Mouse (Mus musculus): ENCODE data around the gene Gm3435. TPM values are rescaled to one million over a fixed set of nuclear protein-coding genes. Genes with fewer than 3 reads are reported as not detected.
"Not testable (repeated sequence)": the region's sequence is repeated elsewhere in the genome, so short reads cannot be mapped to it uniquely, and the experiment has no call there.

The Gm3435 gene
- polyA plus RNA-seq (2015; fragmentation: Nextera tagmentation; extraction: Ambion mirVana), result 7.4 and 7.6 TPM in 2 replicates

GRCm38 (mm10) chr17:15009706-15010413 lies at the start of gene Gm3435:
Gm3435 (plus strand) TSS chr17:15010176.
- H3K36me3 ChIP-seq; H3K4me3 ChIP-seq (replicated peaks); H3K27me3 ChIP-seq (replicated peaks); H3K4me2 ChIP-seq (replicated peaks); H3K9ac ChIP-seq; H3K27ac ChIP-seq; H3K4me1 ChIP-seq (replicated peaks); H3K9me3 ChIP-seq: not testable (repeated sequence)
- no CpG with 5 or more reads among the region's 60 CpGs for WGBS
- ATAC-seq, result peak; percentile 99

GRCm38 (mm10) chr17:14960520-14960919 lies 49.5 kb upstream of the Gm3435 start:
- Histone ChIP-seq H3K36me3 (no peaks in the 10 kb centered on the region), H3K27ac (no peak overlapping the region), H3K4me2 (replicated peaks) (peak overlapping the region; percentile 84), H3K9ac (peak overlapping the region; percentile 85), H3K4me1 (replicated peaks) (peaks cover 3% of the 10 kb centered on the region), H3K4me3 (replicated peaks) (peak overlapping the region; percentile 79), H3K27me3 (replicated peaks) (no peaks in the 10 kb centered on the region), H3K9me3 (no peaks in the 10 kb centered on the region)
- peak; percentile 40 for ATAC-seq
- WGBS, result 0% methylated on average over 22 of the region's 23 CpGs

GRCm38 (mm10) chr17:14960951-14961556 lies 48.9 kb upstream of the Gm3435 start, which contains the start of gene Phf10:
Phf10 (minus strand) TSS chr17:14961273.
- H3K27me3 ChIP-seq (replicated peaks); H3K9me3 ChIP-seq; H3K4me1 ChIP-seq (replicated peaks); H3K36me3 ChIP-seq: not testable (repeated sequence)
- Histone ChIP-seq H3K9ac (peak within 1 kb of the TSS; percentile 85), H3K4me3 (replicated peaks) (peak within 1 kb of the TSS; percentile 79), H3K27ac (peak within 1 kb of the TSS; percentile 44; the same call in 1 of the 2 replicates), H3K4me2 (replicated peaks) (peak within 1 kb of the TSS; percentile 84)
- ATAC-seq, result peak; percentile 92
- under 1% methylated on average over 55 of the region's 100 CpGs for WGBS

- not testable (repeated sequence) for H3K27me3 ChIP-seq (replicated peaks); H3K4me3 ChIP-seq (replicated peaks); H3K4me1 ChIP-seq (replicated peaks); H3K9ac ChIP-seq; H3K27ac ChIP-seq; H3K36me3 ChIP-seq; H3K4me2 ChIP-seq (replicated peaks); H3K9me3 ChIP-seq
- ATAC-seq, result peak; percentile 89
- WGBS, result no CpG with 5 or more reads among the region's 44 CpGs
These were observed 48.3 kb upstream of the Gm3435 start for GRCm38 (mm10) chr17:14961557-14962154.

GRCm38 (mm10) chr17:14968373-14968913 lies 41.5 kb upstream of the Gm3435 start:
- H3K4me3 ChIP-seq (replicated peaks); H3K27ac ChIP-seq; H3K27me3 ChIP-seq (replicated peaks); H3K9ac ChIP-seq; H3K36me3 ChIP-seq; H3K9me3 ChIP-seq; ATAC-seq; H3K4me1 ChIP-seq (replicated peaks); H3K4me2 ChIP-seq (replicated peaks): not testable (repeated sequence)
- no CpG with 5 or more reads among the region's 6 CpGs for WGBS

GRCm38 (mm10) chr17:14977718-14978361 lies 32.1 kb upstream of the Gm3435 start:
- ATAC-seq, result peak; percentile 48
- H3K9ac ChIP-seq; H3K27ac ChIP-seq; H3K4me1 ChIP-seq (replicated peaks); H3K27me3 ChIP-seq (replicated peaks); H3K9me3 ChIP-seq; H3K4me2 ChIP-seq (replicated peaks); H3K4me3 ChIP-seq (replicated peaks); H3K36me3 ChIP-seq: not testable (repeated sequence)
- WGBS, result 0% methylated on average over 4 of the region's 7 CpGs

GRCm38 (mm10) chr17:14978362-14979038 lies 31.5 kb upstream of the Gm3435 start, which contains the start of the genes 9030025P20Rik and Gm3417:
9030025P20Rik (plus strand) TSS chr17:14978468.
Gm3417 (minus strand) TSS chr17:14978790.
- no CpG with 5 or more reads among the region's 60 CpGs for WGBS
- not testable (repeated sequence) for H3K27me3 ChIP-seq (replicated peaks); H3K36me3 ChIP-seq; H3K4me3 ChIP-seq (replicated peaks); H3K9ac ChIP-seq; H3K4me2 ChIP-seq (replicated peaks); H3K4me1 ChIP-seq (replicated peaks); H3K27ac ChIP-seq; H3K9me3 ChIP-seq
- ATAC-seq, result peak; percentile 99

GRCm38 (mm10) chr17:14990116-14990702 lies 19.8 kb upstream of the Gm3435 start:
- ATAC-seq; H3K9ac ChIP-seq; H3K9me3 ChIP-seq; H3K4me1 ChIP-seq (replicated peaks); H3K4me3 ChIP-seq (replicated peaks); H3K36me3 ChIP-seq; H3K27ac ChIP-seq; H3K4me2 ChIP-seq (replicated peaks); H3K27me3 ChIP-seq (replicated peaks): not testable (repeated sequence)
- WGBS, result 86% methylated on average over 4 of the region's 5 CpGs

GRCm38 (mm10) chr17:14992522-14993138 lies 17.3 kb upstream of the Gm3435 start:
- WGBS, result no CpG with 5 or more reads among the region's 98 CpGs
- not testable (repeated sequence) for H3K4me3 ChIP-seq (replicated peaks); H3K27ac ChIP-seq; H3K4me1 ChIP-seq (replicated peaks); H3K9me3 ChIP-seq; H3K4me2 ChIP-seq (replicated peaks); H3K36me3 ChIP-seq; H3K9ac ChIP-seq; H3K27me3 ChIP-seq (replicated peaks)
- peak; percentile 90 for ATAC-seq

- not testable (repeated sequence) for H3K36me3 ChIP-seq; H3K4me1 ChIP-seq (replicated peaks); H3K9me3 ChIP-seq; H3K27ac ChIP-seq; H3K4me3 ChIP-seq (replicated peaks); H3K9ac ChIP-seq; H3K27me3 ChIP-seq (replicated peaks); H3K4me2 ChIP-seq (replicated peaks)
- ATAC-seq, result peak; percentile 87
- WGBS, result no CpG with 5 or more reads among the region's 47 CpGs
These were observed 16.7 kb upstream of the Gm3435 start for GRCm38 (mm10) chr17:14993139-14993832.

GRCm38 (mm10) chr17:14994140-14994539 lies 15.8 kb upstream of the Gm3435 start:
- not testable (repeated sequence) for ATAC-seq; H3K27ac ChIP-seq; H3K9ac ChIP-seq; H3K27me3 ChIP-seq (replicated peaks); H3K4me2 ChIP-seq (replicated peaks); H3K9me3 ChIP-seq; H3K4me3 ChIP-seq (replicated peaks); H3K4me1 ChIP-seq (replicated peaks); H3K36me3 ChIP-seq
- WGBS, result no CpG with 5 or more reads among the region's 5 CpGs
